In genomic region chr3:57573898-57574570, GRCm38 (mm10) we compare ENCODE assay signal across 8 mouse cellular contexts. TPM values are rescaled to one million over a fixed set of nuclear protein-coding genes. Genes with fewer than 3 reads are reported as not detected.
DNase-seq lines count a peak whose midpoint lies in the region; ATAC-seq and TF ChIP-seq lines count a peak whose summit lies in the region.

No protein-coding gene starts in this region.

- no peak for DNase-seq in kidney, adult 18-20 months
- DNase-seq in embryonic facial prominence, embryonic 14.5 days (ENCODE audit: low spot score): peak; percentile 73
- DNase-seq in urinary bladder, adult 2 months (ENCODE audit: low spot score): no peak
- no peak for DNase-seq in adrenal gland, adult 18-20 months (ENCODE audit: low spot score in 2 of 2)
- DNase-seq in cerebellum, postnatal 25 days: no peak

- H3K9ac ChIP-seq in kidney, embryonic 15.5 days: peak overlapping the region; percentile 80
- peak overlapping the region; percentile 85 for H3K9ac ChIP-seq in embryonic facial prominence, embryonic 14.5 days (ENCODE audit: low read depth, low read length)
- H3K9ac ChIP-seq in intestine, postnatal 0 days (ENCODE audit: low read depth, low read length): no peak overlapping the region
- peak overlapping the region; percentile 64; the same call in 1 of the 2 replicates for H3K9ac ChIP-seq in neural tube, embryonic 15.5 days (replicated peaks)

- 0 out of 2 replicates have a peak overlapping the region, but pooled peaks have one; percentile 98 for H3K27ac ChIP-seq in kidney, embryonic 15.5 days
- H3K27ac ChIP-seq in embryonic facial prominence, embryonic 14.5 days (replicated peaks; ENCODE audit: low read depth, low read length): peak overlapping the region; percentile 95; the same call in 1 of the 2 replicates
- no peak overlapping the region for H3K27ac ChIP-seq in intestine, postnatal 0 days (ENCODE audit: low read depth, low read length)
- H3K27ac ChIP-seq in neural tube, embryonic 15.5 days (replicated peaks): no peak overlapping the region

- 35% methylated on average over 14 of the region's 14 CpGs for WGBS in kidney, embryonic 15.5 days
- 22% methylated on average over 14 of the region's 14 CpGs for WGBS in embryonic facial prominence, embryonic 14.5 days
- 53% methylated on average over 14 of the region's 14 CpGs for WGBS in intestine, postnatal 0 days
- 50% methylated on average over 14 of the region's 14 CpGs for WGBS in neural tube, embryonic 15.5 days

- no peaks in the 10 kb centered on the region for H3K9me3 ChIP-seq in kidney, embryonic 15.5 days (replicated peaks)
- 0 out of 2 replicates have a peak, but pooled peaks cover 4% of the 10 kb centered on the region for H3K9me3 ChIP-seq in embryonic facial prominence, embryonic 14.5 days (ENCODE audit: control insufficient read depth, low read length)
- no peaks in the 10 kb centered on the region for H3K9me3 ChIP-seq in intestine, postnatal 0 days (ENCODE audit: control insufficient read depth)
- no peaks in the 10 kb centered on the region for H3K9me3 ChIP-seq in neural tube, embryonic 15.5 days (replicated peaks)

- TF ChIP-seq CTCF in intestine, postnatal 0 days (IDR thresholded peaks at IDR 0.05; ENCODE audit: low read depth): no peak

- no peak for ATAC-seq in kidney, embryonic 15.5 days (replicated peaks; ENCODE audit: low FRiP score)
- ATAC-seq in embryonic facial prominence, embryonic 14.5 days (ENCODE audit: low read depth): no peak
- no peak for ATAC-seq in intestine, postnatal 0 days
- ATAC-seq in neural tube, embryonic 15.5 days (ENCODE audit: low FRiP score): no peak

- H3K4me3 ChIP-seq in kidney, embryonic 15.5 days (replicated peaks): peak overlapping the region; percentile 86
- H3K4me3 ChIP-seq in embryonic facial prominence, embryonic 14.5 days (ENCODE audit: low read depth, low read length): peak overlapping the region; percentile 83
- H3K4me3 ChIP-seq in intestine, postnatal 0 days (ENCODE audit: low read depth, low read length): peak overlapping the region; percentile 80
- H3K4me3 ChIP-seq in neural tube, embryonic 15.5 days (replicated peaks): peak overlapping the region; percentile 70

- H3K4me1 ChIP-seq in kidney, embryonic 15.5 days: peaks cover 26% of the 10 kb centered on the region
- peaks cover 22% of the 10 kb centered on the region for H3K4me1 ChIP-seq in embryonic facial prominence, embryonic 14.5 days (ENCODE audit: control insufficient read depth, insufficient read depth, low read length)
- no peaks in the 10 kb centered on the region for H3K4me1 ChIP-seq in intestine, postnatal 0 days (replicated peaks; ENCODE audit: control insufficient read depth, insufficient read depth, low read length)
- H3K4me1 ChIP-seq in neural tube, embryonic 15.5 days: peaks cover 18% of the 10 kb centered on the region

- H3K4me2 ChIP-seq in kidney, embryonic 15.5 days: peak overlapping the region; percentile 84
- H3K4me2 ChIP-seq in embryonic facial prominence, embryonic 14.5 days (ENCODE audit: low read depth, low read length): peak overlapping the region; percentile 84
- peak overlapping the region; percentile 93 for H3K4me2 ChIP-seq in intestine, postnatal 0 days (replicated peaks; ENCODE audit: low read depth)
- H3K4me2 ChIP-seq in neural tube, embryonic 15.5 days: peak overlapping the region; percentile 99

- no peaks in the 10 kb centered on the region for H3K27me3 ChIP-seq in kidney, embryonic 15.5 days
- no peaks in the 10 kb centered on the region for H3K27me3 ChIP-seq in embryonic facial prominence, embryonic 14.5 days (replicated peaks; ENCODE audit: control insufficient read depth, insufficient read depth, low read length)
- no peaks in the 10 kb centered on the region for H3K27me3 ChIP-seq in intestine, postnatal 0 days (replicated peaks; ENCODE audit: control insufficient read depth, insufficient read depth, low read length)
- H3K27me3 ChIP-seq in neural tube, embryonic 15.5 days (replicated peaks): peaks cover 7% of the 10 kb centered on the region; the same call in 1 of the 2 replicates

- H3K36me3 ChIP-seq in kidney, embryonic 15.5 days: peaks cover 28% of the 10 kb centered on the region
- H3K36me3 ChIP-seq in embryonic facial prominence, embryonic 14.5 days (ENCODE audit: control insufficient read depth, insufficient read depth, low read length): peaks cover 20% of the 10 kb centered on the region
- no peaks in the 10 kb centered on the region for H3K36me3 ChIP-seq in intestine, postnatal 0 days (ENCODE audit: control insufficient read depth, insufficient read depth)
- H3K36me3 ChIP-seq in neural tube, embryonic 15.5 days: no peaks in the 10 kb centered on the region

RNA-seq across cellular contexts. Expression of gene Wwtr1, which starts 1.7 kb away (rescaled TPM):
- polyA plus RNA-seq in kidney, embryonic 15.5 days (2015; fragmentation: Nextera tagmentation; extraction: Ambion mirVana): 15.9 and 17.4 TPM in 2 replicates
- polyA plus RNA-seq in embryonic facial prominence, embryonic 14.5 days (2014; fragmentation: Nextera tagmentation; extraction: Ambion mirVana): 30.2 and 30.9 TPM in 2 replicates
- polyA plus RNA-seq in intestine, postnatal 0 days (2015; fragmentation: Nextera tagmentation; extraction: Ambion mirVana): 13.6 and 14.6 TPM in 2 replicates
- polyA plus RNA-seq in neural tube, embryonic 15.5 days (2015; fragmentation: Nextera tagmentation; extraction: Ambion mirVana): 8.1 and 10.7 TPM in 2 replicates
- 63.4 and 70.5 TPM in 2 replicates for polyA plus RNA-seq in urinary bladder, adult 2 months (2012; rRNA removed)
- 10 to 100 TPM; 31.5 to 36.7 TPM for total RNA-seq in adrenal gland, adult 18-20 months (2021)

Comparison
In these comparisons a context has a peak if more than half of its experiments do, and no peak if none do; other contexts are left out.
1. H3K27ac ChIP-seq: peak in kidney, embryonic 15.5 days (single experiment) and embryonic facial prominence, embryonic 14.5 days (single experiment); none in intestine, postnatal 0 days (single experiment) and neural tube, embryonic 15.5 days (single experiment).
2. Peak in every context shown above with its lines, with median percentiles within 50 percentile points of each other: H3K4me2 ChIP-seq and H3K4me3 ChIP-seq.